Mouse (Mus musculus) testis, adult 2 months (tissue): ENCODE data around the gene Ndrg3. TPM values are rescaled to one million over a fixed set of nuclear protein-coding genes. Genes with fewer than 3 reads are reported as not detected.
A peak's percentile ranks its signal among the peaks of the same experiment; 100 is the strongest.

Experiments
- H3K27ac ChIP-seq: fragments of 200-500 bp; 2 replicates; pipeline ENCODE4 v1.5.1; 2012; ENCODE audit warnings: low read depth, low read length; ENCODE audit not compliant: control insufficient read depth, insufficient read depth
- H3K27me3 ChIP-seq: fragments of 200-500 bp; 2 replicates; pipeline ENCODE4 v1.6.1; 2012; ENCODE audit warnings: mild to moderate bottlenecking, low read length, moderate library complexity; ENCODE audit not compliant: control insufficient read depth, insufficient read depth
- H3K36me3 ChIP-seq: fragments of 200-500 bp; 2 replicates; pipeline ENCODE4 v1.6.1; 2012; ENCODE audit warnings: mild to moderate bottlenecking, low read length; ENCODE audit not compliant: control insufficient read depth, insufficient read depth
- H3K4me1 ChIP-seq: fragments of 200-500 bp; 2 replicates; pipeline ENCODE4 v1.6.1; 2012; ENCODE audit warnings: low read length; ENCODE audit not compliant: control insufficient read depth, insufficient read depth
- H3K4me3 ChIP-seq: fragments of 200-500 bp; 2 replicates; pipeline ENCODE4 v1.5.1; 2012; ENCODE audit warnings: low read depth, mild to moderate bottlenecking, low read length, moderate library complexity, mixed read lengths; ENCODE audit not compliant: control insufficient read depth
- CTCF ChIP-seq: fragments of 200-500 bp; IDR thresholded peaks from 2 replicates; pipeline ENCODE4 v1.5.1; 2012; ENCODE audit warnings: low read depth, mild to moderate bottlenecking, inconsistent platforms, low read length, moderate library complexity; ENCODE audit not compliant: control insufficient read depth, insufficient read depth, insufficient replicate concordance
- POLR2A ChIP-seq: fragments of 200-500 bp; IDR thresholded peaks from 2 replicates; pipeline ENCODE4 v1.6.1; 2012; ENCODE audit warnings: low read depth, mild to moderate bottlenecking, inconsistent platforms, low read length, moderate library complexity; ENCODE audit not compliant: control insufficient read depth
- polyA plus RNA-seq: library from polyadenylated mRNA; depleted of rRNA; stranded (reverse); fragments of >200 nt; gene quantifications from 2 replicates; pipeline ENCODE4 v1.2.3, GENCODE M21; 2012

The Ndrg3 gene
- polyA plus RNA-seq, 1 experiment: 368 TPM

- no peaks in the 10 kb centered on the region for H3K27me3 ChIP-seq
- TF ChIP-seq CTCF (no peak), POLR2A (no peak)
- no peaks in the 10 kb centered on the region for H3K4me1 ChIP-seq
- H3K36me3 ChIP-seq: peaks cover 1% of the 10 kb centered on the region; the same call in 1 of the 2 replicates
- H3K4me3 ChIP-seq: no peak overlapping the region
- no peak overlapping the region for H3K27ac ChIP-seq
Measured at GRCm38 (mm10) chr2:156970253-156970652, 21.6 kb downstream of the Ndrg3 start.

- no peak overlapping the region for H3K27ac ChIP-seq
- no peak for TF ChIP-seq POLR2A
- TF ChIP-seq CTCF: no peak
- H3K36me3 ChIP-seq: peaks cover 1% of the 10 kb centered on the region; the same call in 1 of the 2 replicates
- no peak overlapping the region for H3K4me3 ChIP-seq
- H3K4me1 ChIP-seq: no peaks in the 10 kb centered on the region
- no peaks in the 10 kb centered on the region for H3K27me3 ChIP-seq
Measured at GRCm38 (mm10) chr2:156968501-156968900, 23.4 kb downstream of the Ndrg3 start.

- Histone ChIP-seq H3K4me1 (no peaks in the 10 kb centered on the region), H3K4me3 (no peak overlapping the region), H3K27ac (no peak overlapping the region), H3K36me3 (peaks cover 1% of the 10 kb centered on the region; the same call in 1 of the 2 replicates), H3K27me3 (no peaks in the 10 kb centered on the region)
- no peak for TF ChIP-seq CTCF
Measured at GRCm38 (mm10) chr2:156967388-156967787, 24.5 kb downstream of the Ndrg3 start.

- peaks cover 1% of the 10 kb centered on the region; the same call in 1 of the 2 replicates for H3K36me3 ChIP-seq
- no peaks in the 10 kb centered on the region for H3K4me1 ChIP-seq
- no peak overlapping the region for H3K4me3 ChIP-seq
- H3K27ac ChIP-seq: peak overlapping the region; percentile 49; the same call in 1 of the 2 replicates
- no peaks in the 10 kb centered on the region for H3K27me3 ChIP-seq
- no peak for TF ChIP-seq POLR2A
- TF ChIP-seq CTCF: no peak
Measured at GRCm38 (mm10) chr2:156963891-156964290, 28.0 kb downstream of the Ndrg3 start.

GRCm38 (mm10) chr2:156958496-156959252, 33.2 kb downstream of the Ndrg3 start:
- Histone ChIP-seq H3K27ac (no peak overlapping the region), H3K4me1 (no peaks in the 10 kb centered on the region), H3K27me3 (no peaks in the 10 kb centered on the region), H3K4me3 (no peak overlapping the region), H3K36me3 (no peaks in the 10 kb centered on the region)
- no peak for TF ChIP-seq POLR2A
- TF ChIP-seq CTCF: no peak

GRCm38 (mm10) chr2:156957035-156957434, 34.8 kb downstream of the Ndrg3 start:
- TF ChIP-seq POLR2A (no peak), CTCF (no peak)
- Histone ChIP-seq H3K27ac (no peak overlapping the region), H3K4me3 (no peak overlapping the region), H3K36me3 (no peaks in the 10 kb centered on the region), H3K27me3 (no peaks in the 10 kb centered on the region), H3K4me1 (no peaks in the 10 kb centered on the region)

GRCm38 (mm10) chr2:156956306-156956705, 35.5 kb downstream of the Ndrg3 start:
- TF ChIP-seq POLR2A: no peak
- TF ChIP-seq CTCF: no peak
- no peak overlapping the region for H3K4me3 ChIP-seq
- H3K4me1 ChIP-seq: no peaks in the 10 kb centered on the region
- no peak overlapping the region for H3K27ac ChIP-seq
- no peaks in the 10 kb centered on the region for H3K36me3 ChIP-seq
- H3K27me3 ChIP-seq: no peaks in the 10 kb centered on the region
